Mouse (Mus musculus) midbrain, embryonic 10.5 days (tissue): ENCODE results near the gene Gm11146. TPM values are rescaled to one million over a fixed set of nuclear protein-coding genes. Genes with fewer than 3 reads are reported as not detected.
A peak's percentile ranks its signal among the peaks of the same experiment; 100 is the strongest.

Experiments
- DNase-seq: peaks from one replicate; pipeline ENCODE4 v3.0.0-alpha.2; 2017; ENCODE audit warnings: low spot score
- H3K27ac ChIP-seq: fragments of 300-500 bp; sonication (generic); replicated peaks from 2 replicates; pipeline ENCODE4 v1.5.1; 2016; ENCODE audit warnings: mild to moderate bottlenecking
- H3K27me3 ChIP-seq: fragments of 300-500 bp; sonication (generic); 2 replicates; pipeline ENCODE4 v1.6.1; 2016; ENCODE audit warnings: low read depth, mild to moderate bottlenecking; ENCODE audit not compliant: poor library complexity, severe bottlenecking
- H3K36me3 ChIP-seq: fragments of 300-500 bp; sonication (generic); 2 replicates; pipeline ENCODE4 v1.6.1; 2016; ENCODE audit warnings: mild to moderate bottlenecking, moderate library complexity
- H3K4me1 ChIP-seq: fragments of 300-500 bp; sonication (generic); 2 replicates; pipeline ENCODE4 v1.6.1; 2016
- H3K4me3 ChIP-seq: fragments of 300-500 bp; sonication (generic); 2 replicates; pipeline ENCODE4 v1.5.1; 2016; ENCODE audit warnings: mild to moderate bottlenecking, moderate library complexity
- H3K9me3 ChIP-seq: fragments of 300-500 bp; sonication (generic); replicated peaks from 2 replicates; pipeline ENCODE4 v1.6.1; 2016; ENCODE audit warnings: mild to moderate bottlenecking
- WGBS: fragments of 180-500 bp; shearing (Covaris S2); methylation state at CpG from one replicate; pipeline ENCODE4 v1.1.7; 2016; 5-methylcytosine and 5-hydroxymethylcytosine counted together
- polyA plus RNA-seq: library from polyadenylated mRNA; unstranded; fragments of >200 nt; fragmentation: Nextera tagmentation; extraction: Ambion mirVana; gene quantifications from 2 replicates; pipeline ENCODE4 v1.2.1, GENCODE M21; 2016

Gm11146 gene
- polyA plus RNA-seq, 1 experiment from 2014 or later: not detected

DNA sequence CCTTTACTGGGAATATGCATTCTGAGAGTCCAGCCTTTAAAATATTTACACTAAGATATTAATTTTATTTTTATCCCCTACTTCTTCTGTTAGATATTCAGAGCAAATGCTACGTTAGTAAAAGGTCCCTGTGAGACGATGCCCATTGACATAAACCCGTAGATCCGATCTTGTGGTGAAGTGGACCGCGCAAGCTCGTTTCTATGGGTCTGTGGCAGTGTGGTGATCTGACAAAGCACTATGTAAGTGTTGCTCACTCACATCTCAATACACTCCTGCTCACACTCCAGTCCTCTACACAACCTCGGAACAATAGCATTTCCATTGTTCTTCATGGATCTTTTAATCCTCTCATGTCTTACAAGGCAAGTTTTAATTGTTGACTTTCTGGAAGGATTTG, 3.1 kb downstream of the Gm11146 start:
- peaks cover 22% of the 10 kb centered on the region for H3K36me3 ChIP-seq
- 79% methylated on average over 8 of the region's 8 CpGs for WGBS
- H3K27ac ChIP-seq: no peak overlapping the region
- no peak for DNase-seq
- H3K27me3 ChIP-seq: no peaks in the 10 kb centered on the region
- peaks cover 4% of the 10 kb centered on the region for H3K4me1 ChIP-seq
- no peaks in the 10 kb centered on the region for H3K9me3 ChIP-seq
- no peak overlapping the region for H3K4me3 ChIP-seq

DNA sequence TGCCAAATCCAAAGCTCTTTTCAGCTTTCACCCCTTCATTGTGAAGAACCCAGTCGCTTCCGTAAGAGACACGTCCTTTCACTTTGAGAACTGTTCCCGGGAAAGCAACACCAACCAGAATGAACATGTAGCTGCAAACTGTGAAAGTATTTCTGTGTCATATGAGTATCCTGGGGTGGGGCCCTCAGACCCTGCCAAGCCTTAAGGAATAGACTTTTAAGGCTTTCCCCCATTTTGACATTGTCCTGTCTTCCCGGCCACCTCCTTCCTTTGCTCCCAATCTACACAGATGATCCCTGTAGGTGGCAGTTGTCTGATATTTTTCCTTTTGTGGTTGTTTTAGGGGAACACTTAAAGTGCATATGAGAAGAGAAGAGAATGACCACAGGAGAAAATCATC, 5.3 kb downstream of the Gm11146 start:
- no peak for DNase-seq
- 84% methylated on average over 5 of the region's 5 CpGs for WGBS
- no peaks in the 10 kb centered on the region for H3K9me3 ChIP-seq
- no peaks in the 10 kb centered on the region for H3K27me3 ChIP-seq
- peaks cover 19% of the 10 kb centered on the region for H3K4me1 ChIP-seq
- no peak overlapping the region for H3K4me3 ChIP-seq
- H3K36me3 ChIP-seq: peaks cover 22% of the 10 kb centered on the region
- H3K27ac ChIP-seq: no peak overlapping the region

DNA sequence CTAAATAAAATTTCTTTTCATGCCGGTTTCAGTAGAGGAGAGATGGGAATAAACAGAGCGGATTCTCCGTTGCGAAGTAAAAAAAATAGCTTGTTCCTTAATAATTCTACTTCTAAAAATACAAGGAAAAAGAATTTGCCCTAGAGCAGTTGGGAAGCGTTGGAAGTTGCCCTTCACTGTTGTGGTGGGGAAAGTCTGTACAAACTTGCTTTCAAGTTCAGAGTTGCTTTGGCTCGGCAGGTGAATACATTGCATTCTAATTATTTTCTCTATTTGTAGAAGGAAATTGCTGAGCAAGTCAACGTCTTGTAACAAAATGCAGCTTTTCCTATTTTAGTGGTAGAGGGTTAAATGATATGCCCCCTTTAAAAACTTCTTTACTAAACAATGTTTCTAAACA, 6.2 kb downstream of the Gm11146 start:
- Histone ChIP-seq H3K27me3 (no peaks in the 10 kb centered on the region), H3K27ac (no peak overlapping the region), H3K36me3 (peaks cover 22% of the 10 kb centered on the region), H3K9me3 (no peaks in the 10 kb centered on the region), H3K4me1 (peaks cover 19% of the 10 kb centered on the region), H3K4me3 (no peak overlapping the region)
- no peak for DNase-seq
- 86% methylated on average over 7 of the region's 7 CpGs for WGBS

DNA sequence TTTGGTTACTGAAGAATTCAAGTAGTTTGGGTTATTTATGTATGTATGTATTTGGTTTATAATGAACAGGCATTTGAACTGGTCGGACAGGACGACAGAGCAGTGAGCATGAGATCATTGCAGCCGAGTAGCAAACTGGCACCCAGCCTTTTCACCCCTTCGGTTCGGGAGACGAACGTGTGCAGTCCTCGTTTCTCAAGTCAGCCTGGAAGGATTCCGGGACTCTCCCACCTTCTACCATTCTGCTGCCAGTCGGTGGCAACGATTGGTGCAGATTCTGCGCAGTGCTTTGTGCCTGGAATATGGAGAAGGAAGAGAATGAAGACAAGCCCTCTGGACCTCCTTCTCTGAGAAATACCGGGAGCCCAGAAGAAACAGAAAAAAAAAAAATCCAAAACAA, 7.3 kb downstream of the Gm11146 start:
- H3K4me3 ChIP-seq: no peak overlapping the region
- H3K4me1 ChIP-seq: peaks cover 19% of the 10 kb centered on the region
- WGBS: 72% methylated on average over 13 of the region's 13 CpGs
- no peak for DNase-seq
- H3K27ac ChIP-seq: no peak overlapping the region; the same call in 1 of the 2 replicates
- H3K36me3 ChIP-seq: peaks cover 20% of the 10 kb centered on the region
- no peaks in the 10 kb centered on the region for H3K9me3 ChIP-seq
- no peaks in the 10 kb centered on the region for H3K27me3 ChIP-seq

DNA sequence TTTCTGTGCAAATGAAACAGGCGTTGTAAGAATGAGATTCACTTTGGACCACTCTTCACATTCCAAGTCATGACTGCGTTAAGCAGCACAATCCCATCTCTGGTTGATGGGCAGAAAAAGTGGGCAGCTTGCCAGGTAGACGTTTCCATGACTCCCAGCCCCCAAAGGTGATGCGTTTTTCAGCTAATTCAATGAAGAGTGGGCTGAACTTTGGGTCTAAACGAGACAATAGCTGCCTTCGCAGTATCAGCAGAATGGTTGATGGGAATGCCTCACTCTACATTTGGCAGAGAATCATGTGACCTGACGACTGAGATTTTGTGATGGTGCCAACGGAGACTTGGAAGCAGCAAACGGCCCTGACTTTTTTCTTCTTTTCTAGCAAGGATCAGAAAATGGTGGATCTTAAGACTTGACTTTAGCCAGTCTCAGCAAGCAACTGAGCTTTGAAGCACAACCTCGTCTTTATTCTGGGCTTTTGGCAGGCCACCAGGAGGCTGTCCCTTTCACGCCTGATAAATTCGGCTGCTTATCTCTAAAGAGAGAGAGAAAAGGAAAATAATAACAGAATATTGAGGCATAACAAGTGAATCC, 8.0 kb downstream of the Gm11146 start:
- WGBS: 55% methylated on average over 12 of the region's 12 CpGs
- peaks cover 17% of the 10 kb centered on the region for H3K36me3 ChIP-seq
- no peaks in the 10 kb centered on the region for H3K9me3 ChIP-seq
- H3K4me1 ChIP-seq: peaks cover 19% of the 10 kb centered on the region
- H3K4me3 ChIP-seq: no peak overlapping the region
- DNase-seq: peak; percentile 23
- peak overlapping the region; percentile 33; the same call in 1 of the 2 replicates for H3K27ac ChIP-seq
- no peaks in the 10 kb centered on the region for H3K27me3 ChIP-seq

DNA sequence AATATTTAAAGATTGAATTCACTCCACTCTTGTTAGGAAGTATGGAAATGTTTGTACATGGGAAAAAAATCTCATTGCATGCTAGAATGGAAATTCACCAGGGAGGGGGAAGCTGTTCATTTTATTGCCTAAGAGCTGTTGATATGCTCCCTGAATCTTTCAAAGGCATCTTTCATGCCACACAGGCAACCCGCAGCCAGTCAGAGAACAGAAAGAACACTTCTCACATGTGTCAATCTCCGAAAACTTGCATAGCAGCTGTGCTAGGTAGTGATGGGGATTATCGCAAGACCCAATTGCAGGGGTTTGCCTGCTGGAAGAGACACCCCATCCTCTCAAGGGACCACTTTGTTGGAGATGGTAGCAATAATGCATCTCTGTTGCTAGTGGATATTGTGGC, 8.9 kb downstream of the Gm11146 start:
- DNase-seq: no peak
- WGBS: 88% methylated on average over 3 of the region's 3 CpGs
- Histone ChIP-seq H3K36me3 (peaks cover 20% of the 10 kb centered on the region), H3K27ac (no peak overlapping the region), H3K4me3 (no peak overlapping the region), H3K9me3 (no peaks in the 10 kb centered on the region), H3K27me3 (no peaks in the 10 kb centered on the region), H3K4me1 (peaks cover 19% of the 10 kb centered on the region)

DNA sequence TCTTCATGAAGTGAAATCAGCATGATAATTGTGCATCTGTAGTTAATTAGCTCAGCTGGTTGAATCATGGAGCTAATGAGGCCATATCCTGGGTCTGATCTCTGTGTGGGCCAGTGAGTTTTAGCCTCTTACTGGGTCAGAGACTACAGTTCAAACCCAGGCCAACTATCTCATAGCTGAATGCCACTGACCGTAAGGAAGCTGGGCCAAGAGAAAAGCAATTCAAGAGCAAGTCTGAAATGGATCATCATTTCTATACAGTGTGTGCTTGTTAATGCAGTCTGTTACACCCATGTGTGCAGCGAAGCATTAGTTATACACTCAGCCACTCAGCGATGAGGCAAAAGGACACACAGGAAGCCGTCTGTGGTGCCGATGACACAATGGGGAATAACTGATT, 28.9 kb downstream of the Gm11146 start:
- DNase-seq: no peak
- Histone ChIP-seq H3K36me3 (peaks cover 27% of the 10 kb centered on the region), H3K27me3 (no peaks in the 10 kb centered on the region), H3K9me3 (peaks cover 6% of the 10 kb centered on the region; the same call in 1 of the 2 replicates), H3K4me3 (no peak overlapping the region), H3K4me1 (no peaks in the 10 kb centered on the region), H3K27ac (no peak overlapping the region)
- 88% methylated on average over 5 of the region's 5 CpGs for WGBS

DNA sequence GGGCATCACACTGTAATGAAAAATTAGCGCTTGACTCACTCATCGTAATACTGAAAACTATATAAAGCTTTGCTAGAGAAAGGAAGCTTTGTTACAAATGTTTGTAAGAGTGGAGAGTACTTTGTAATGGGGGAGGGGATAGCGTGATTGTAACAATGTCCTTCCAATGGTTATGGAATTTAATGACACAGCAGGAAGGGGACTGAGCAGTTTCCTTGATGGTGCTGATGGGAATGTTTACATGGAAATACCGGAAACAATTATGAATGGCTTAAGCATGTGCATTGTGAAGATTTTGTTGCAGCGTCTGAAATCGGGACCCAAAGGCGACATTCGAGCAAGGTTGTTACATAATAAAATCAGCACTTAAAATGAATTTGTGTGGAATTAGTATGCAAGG, 32.4 kb downstream of the Gm11146 start:
- Histone ChIP-seq H3K36me3 (peaks cover 27% of the 10 kb centered on the region), H3K27ac (no peak overlapping the region), H3K9me3 (peaks cover 6% of the 10 kb centered on the region; the same call in 1 of the 2 replicates), H3K4me3 (no peak overlapping the region), H3K27me3 (no peaks in the 10 kb centered on the region), H3K4me1 (no peaks in the 10 kb centered on the region)
- 96% methylated on average over 8 of the region's 8 CpGs for WGBS
- no peak for DNase-seq

DNA sequence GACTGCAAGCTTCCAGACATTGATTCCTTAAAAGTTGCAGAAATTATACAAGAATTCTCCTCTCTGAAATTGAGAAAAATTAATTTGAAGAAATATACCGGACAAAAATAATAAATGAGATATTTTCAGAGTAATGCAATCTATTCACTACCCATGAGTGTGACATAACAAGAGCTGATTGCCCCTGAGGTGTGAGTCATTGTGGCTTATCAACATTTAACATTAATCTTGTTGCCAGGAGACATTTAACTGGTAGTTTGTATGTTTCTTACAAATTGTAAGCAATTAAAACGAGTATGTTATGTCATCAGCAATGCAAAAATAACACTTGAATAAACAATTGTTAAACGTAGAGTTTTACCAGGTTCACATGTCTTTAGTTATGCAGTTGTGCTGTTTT, 33.5 kb downstream of the Gm11146 start:
- H3K4me1 ChIP-seq: no peaks in the 10 kb centered on the region
- H3K4me3 ChIP-seq: no peak overlapping the region
- no peak overlapping the region for H3K27ac ChIP-seq
- peaks cover 22% of the 10 kb centered on the region for H3K36me3 ChIP-seq
- DNase-seq: no peak
- H3K9me3 ChIP-seq: peaks cover 6% of the 10 kb centered on the region; the same call in 1 of the 2 replicates
- 91% methylated on average over 3 of the region's 3 CpGs for WGBS
- H3K27me3 ChIP-seq: no peaks in the 10 kb centered on the region

DNA sequence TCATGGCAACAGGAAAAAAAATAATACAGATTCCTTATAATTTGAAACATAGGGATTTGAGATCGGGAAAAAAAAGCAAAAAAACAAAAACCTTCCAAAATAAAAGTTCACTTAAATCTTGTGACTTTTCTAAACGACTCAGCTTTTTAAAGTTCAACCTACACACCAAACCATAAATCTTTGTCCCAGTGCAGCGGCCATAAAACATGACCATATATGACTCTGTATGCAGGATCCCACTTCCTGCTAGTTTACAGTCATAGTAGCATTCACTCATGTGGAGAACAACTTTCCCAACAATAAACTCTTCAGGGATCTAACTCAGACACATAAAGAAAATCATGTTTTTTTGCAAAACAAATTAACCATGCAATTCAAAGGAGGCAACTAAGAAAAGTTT, 39.0 kb downstream of the Gm11146 start:
- Histone ChIP-seq H3K4me3 (no peak overlapping the region), H3K36me3 (peaks cover 2% of the 10 kb centered on the region; the same call in 1 of the 2 replicates), H3K4me1 (no peaks in the 10 kb centered on the region), H3K9me3 (no peaks in the 10 kb centered on the region), H3K27me3 (no peaks in the 10 kb centered on the region), H3K27ac (no peak overlapping the region)
- WGBS: 96% methylated on average over 3 of the region's 3 CpGs
- DNase-seq: no peak

DNA sequence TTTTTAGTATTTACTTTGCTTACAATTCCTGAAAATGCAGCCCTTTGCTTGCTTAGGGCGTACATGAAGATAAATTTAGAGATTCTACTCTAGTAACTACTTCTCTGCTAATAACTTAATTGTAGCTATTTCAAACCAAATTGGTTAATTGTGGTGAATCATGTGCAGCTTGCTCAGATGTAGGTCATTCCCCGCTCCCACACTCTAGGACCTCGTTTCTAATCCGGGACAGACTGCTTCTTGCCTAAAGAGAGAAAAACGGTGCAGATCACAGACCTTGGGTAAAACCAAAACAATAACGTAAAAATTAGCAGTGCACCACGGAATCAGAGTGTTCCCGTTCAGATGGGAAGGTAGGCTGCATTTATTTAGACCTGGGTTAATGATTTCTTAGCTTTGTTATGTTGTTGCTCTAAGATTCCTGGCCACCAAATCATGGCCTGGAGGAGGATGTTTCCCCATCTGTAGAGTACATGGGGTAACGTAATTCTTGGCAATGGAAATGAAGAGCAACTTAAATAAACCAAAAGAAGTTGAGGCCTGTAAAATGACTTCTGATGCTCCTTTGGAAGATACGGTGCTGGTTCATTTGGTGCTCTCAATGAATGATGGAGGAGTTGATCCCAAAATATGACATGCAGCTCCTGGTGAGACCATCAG, 45.3 kb downstream of the Gm11146 start:
- Histone ChIP-seq H3K4me1 (no peaks in the 10 kb centered on the region), H3K4me3 (no peak overlapping the region), H3K27me3 (no peaks in the 10 kb centered on the region), H3K9me3 (no peaks in the 10 kb centered on the region), H3K27ac (no peak overlapping the region), H3K36me3 (peaks cover 20% of the 10 kb centered on the region)
- 94% methylated on average over 10 of the region's 10 CpGs for WGBS
- no peak for DNase-seq

DNA sequence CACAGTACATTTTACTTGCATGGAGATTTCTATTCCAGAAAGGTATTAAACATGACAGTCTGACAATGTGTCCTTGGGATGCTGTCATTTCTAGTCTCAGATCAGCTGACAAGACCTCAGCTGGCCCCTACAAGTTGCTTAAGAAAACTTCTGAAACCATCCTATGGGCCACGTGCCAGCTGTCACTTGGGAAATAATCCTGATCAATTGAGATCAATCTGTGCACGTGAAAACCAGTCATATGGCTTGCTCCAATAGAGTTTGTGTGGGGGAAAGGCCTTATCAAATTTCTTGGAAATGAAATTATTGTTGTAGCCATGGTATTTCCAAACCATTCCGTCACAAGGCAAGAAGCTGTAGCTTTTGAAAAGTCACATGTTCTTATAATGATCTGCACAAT, 50.8 kb downstream of the Gm11146 start:
- Histone ChIP-seq H3K4me3 (no peak overlapping the region), H3K4me1 (no peaks in the 10 kb centered on the region), H3K9me3 (no peaks in the 10 kb centered on the region), H3K27ac (no peak overlapping the region), H3K27me3 (no peaks in the 10 kb centered on the region), H3K36me3 (peaks cover 12% of the 10 kb centered on the region)
- DNase-seq: no peak
- 83% methylated on average over 3 of the region's 3 CpGs for WGBS
